Mouse (Mus musculus) intestine, embryonic 16.5 days (tissue): ENCODE data around the gene Tmem86a. TPM values are rescaled to one million over a fixed set of nuclear protein-coding genes. Genes with fewer than 3 reads are reported as not detected.

Source experiments
- ATAC-seq: fragments of 200-750 bp; cut with Nextera tagmentation; 2 replicates; pipeline ENCODE4 v1.8.0; 2017; ENCODE audit warnings: moderate TSS enrichment, moderate library complexity
- H3K27ac ChIP-seq: fragments of 300-500 bp; sonication (generic); 2 replicates; pipeline ENCODE4 v1.5.1; 2014; ENCODE audit warnings: mild to moderate bottlenecking, low read length
- H3K27me3 ChIP-seq: fragments of 300-500 bp; sonication (generic); replicated peaks from 2 replicates; pipeline ENCODE4 v1.6.1; 2014; ENCODE audit warnings: low read length, control low read depth, mixed read lengths; ENCODE audit not compliant: control insufficient read depth, insufficient read depth
- H3K36me3 ChIP-seq: fragments of 300-500 bp; sonication (generic); 2 replicates; pipeline ENCODE4 v1.6.1; 2014; ENCODE audit warnings: low read length, control low read depth; ENCODE audit not compliant: control insufficient read depth, insufficient read depth
- H3K4me1 ChIP-seq: fragments of 300-500 bp; sonication (generic); 2 replicates; pipeline ENCODE4 v1.6.1; 2014; ENCODE audit warnings: low read length, control low read depth, mixed read lengths; ENCODE audit not compliant: control insufficient read depth, insufficient read depth
- H3K4me2 ChIP-seq: fragments of 300-500 bp; sonication (generic); 2 replicates; pipeline ENCODE4 v1.6.1; 2014; ENCODE audit warnings: low read depth, low read length, control low read depth
- H3K4me3 ChIP-seq: fragments of 300-500 bp; sonication (generic); 2 replicates; pipeline ENCODE4 v1.5.1; 2014; ENCODE audit warnings: mild to moderate bottlenecking, low read length
- H3K9ac ChIP-seq: fragments of 300-500 bp; sonication (generic); 2 replicates; pipeline ENCODE4 v1.6.1; 2014; ENCODE audit warnings: low read depth, low read length
- H3K9me3 ChIP-seq: fragments of 300-500 bp; sonication (generic); 2 replicates; pipeline ENCODE4 v1.6.1; 2016; ENCODE audit warnings: low read length, control low read depth; ENCODE audit not compliant: control insufficient read depth
- WGBS: fragments of 180-500 bp; shearing (Covaris S2); extraction: QIAGEN DNeasy Blood & Tissue Kit; methylation state at CpG from one replicate; pipeline ENCODE4 v1.1.7; 2014; 5-methylcytosine and 5-hydroxymethylcytosine counted together
- microRNA-seq: library from miRNA; unstranded; fragments of <30 nt; microRNA quantifications from one replicate; pipeline ENCODE4, GENCODE M21; 2016
- polyA plus RNA-seq: library from polyadenylated mRNA; unstranded; fragments of >200 nt; fragmentation: Nextera tagmentation; extraction: Ambion mirVana; gene quantifications from 2 replicates; pipeline ENCODE4 v1.2.1, GENCODE M21; 2015

Tmem86a gene
- polyA plus RNA-seq, 1 experiment from 2014 or later: 59.3 TPM

GRCm38 (mm10) chr7:47103671-47104414 is 53.4 kb downstream of the Tmem86a start:
- Histone ChIP-seq H3K4me3 (no peak overlapping the region), H3K9me3 (no peaks in the 10 kb centered on the region), H3K27ac (no peak overlapping the region), H3K36me3 (no peaks in the 10 kb centered on the region), H3K27me3 (no peaks in the 10 kb centered on the region), H3K9ac (no peak overlapping the region), H3K4me2 (no peak overlapping the region), H3K4me1 (no peaks in the 10 kb centered on the region)
- WGBS: 72% methylated on average over 1 of the region's 1 CpGs
- no peak for ATAC-seq

Small RNAs within 50 kb of the gene (microRNA-seq; reads per million reads assigned to microRNA genes)
- gene Mir7056: not detected

Other genes starting within 250 kb of the Tmem86a start
- gene Ldha, start 209.1 kb upstream of the Tmem86a start, polyA plus RNA-seq: 3,052 and 3,173 TPM in 2 replicates
- not detected in 2 replicates for gene Ldhc, start 189.4 kb upstream of the Tmem86a start, polyA plus RNA-seq
- 115 and 128 TPM in 2 replicates for gene Tsg101, start 130.6 kb upstream of the Tmem86a start, polyA plus RNA-seq
- 10.0 and 10.1 TPM in 2 replicates for gene Uevld, start 92.1 kb upstream of the Tmem86a start, polyA plus RNA-seq
- not detected in 2 replicates for gene Gm9999, start 67.0 kb upstream of the Tmem86a start, polyA plus RNA-seq
- gene Spty2d1, start 42.2 kb upstream of the Tmem86a start, polyA plus RNA-seq: 15.2 and 16.5 TPM in 2 replicates
- 1.1 and 1.3 TPM in 2 replicates for gene Ptpn5, start 83.1 kb downstream of the Tmem86a start, polyA plus RNA-seq
- not detected in 2 replicates for gene Mrgpra6, start 154.3 kb downstream of the Tmem86a start, polyA plus RNA-seq
- gene Mrgpra9, start 202.2 kb downstream of the Tmem86a start, polyA plus RNA-seq: not detected in 2 replicates